Mouse (Mus musculus) MEL (cell line): Measurements from ENCODE around the gene Vstm2b. TPM values are rescaled to one million over a fixed set of nuclear protein-coding genes. Genes with fewer than 3 reads are reported as not detected.

Experiments used
- DNase-seq: peaks from one replicate; pipeline ENCODE4 v3.0.0; 2011; ENCODE audit warnings: low read depth, low spot score
- H3K27ac ChIP-seq: 2 replicates; pipeline ENCODE4 v1.5.1; 2012; ENCODE audit warnings: low read depth, mild to moderate bottlenecking, control low read depth, low read length, moderate library complexity; ENCODE audit not compliant: control insufficient read depth
- H3K27me3 ChIP-seq, 2 experiments: fragments of 150-350 bp in 1 of 2; sonication (generic) in 1 of 2; 2 replicates each; pipeline ENCODE4 v1.6.1; 2012; ENCODE audit warnings: low read length in 2 of 2, mild to moderate bottlenecking in 2 of 2, improper control_type of control experiment in 1 of 2, moderate library complexity in 1 of 2; ENCODE audit not compliant: insufficient read depth in 2 of 2, control insufficient read depth in 1 of 2
- H3K36me3 ChIP-seq, 2 experiments: 2 replicates each; pipeline ENCODE4 v1.6.1; 2012 to 2014; ENCODE audit warnings: low read length in 2 of 2, improper control_type of control experiment in 1 of 2, inconsistent platforms in 1 of 2, mild to moderate bottlenecking in 1 of 2; ENCODE audit not compliant: insufficient read depth in 2 of 2, control insufficient read depth in 1 of 2
- H3K4me1 ChIP-seq, 2 experiments: fragments of 150-350 bp in 1 of 2; sonication (generic) in 1 of 2; 2 replicates each; pipeline ENCODE4 v1.6.1; 2012; ENCODE audit warnings: low read length in 2 of 2, improper control_type of control experiment in 1 of 2, mild to moderate bottlenecking in 1 of 2; ENCODE audit not compliant: insufficient read depth in 2 of 2, control insufficient read depth in 1 of 2
- H3K4me3 ChIP-seq, 2 experiments: fragments of 150-350 bp in 1 of 2; sonication (generic) in 1 of 2; 2 replicates each; pipeline ENCODE4 v1.5.1; 2012; ENCODE audit warnings: low read depth in 2 of 2, low read length in 2 of 2, mild to moderate bottlenecking in 2 of 2, moderate library complexity in 2 of 2, control low read depth in 1 of 2, improper control_type of control experiment in 1 of 2; ENCODE audit not compliant: control insufficient read depth in 1 of 2, insufficient read depth in 1 of 2
- H3K79me2 ChIP-seq: 2 replicates; pipeline ENCODE4 v1.6.1; 2012; ENCODE audit warnings: mild to moderate bottlenecking, low read length, moderate library complexity; ENCODE audit not compliant: control insufficient read depth, poor library complexity, insufficient read depth
- H3K9ac ChIP-seq: 2 replicates; pipeline ENCODE4 v1.6.1; 2012; ENCODE audit warnings: low read depth, mild to moderate bottlenecking, control low read depth, low read length, moderate library complexity; ENCODE audit not compliant: control insufficient read depth, poor library complexity, severe bottlenecking
- H3K9me3 ChIP-seq: fragments of 150-350 bp; sonication (generic); replicated peaks from 2 replicates; pipeline ENCODE4 v1.6.1; 2012; ENCODE audit warnings: mild to moderate bottlenecking, low read length, improper control_type of control experiment, moderate library complexity; ENCODE audit not compliant: insufficient read depth
- CHD1 ChIP-seq: IDR thresholded peaks from 2 replicates; pipeline ENCODE4 v1.6.1; 2012; ENCODE audit warnings: low read depth, mild to moderate bottlenecking, inconsistent platforms, low read length, improper control_type of control experiment
- CHD2 ChIP-seq: IDR thresholded peaks from 2 replicates; pipeline ENCODE4 v1.6.1; 2011; ENCODE audit warnings: low read length, improper control_type of control experiment
- ELF1 ChIP-seq: IDR thresholded peaks from 2 replicates; pipeline ENCODE4 v1.6.1; 2014; ENCODE audit warnings: low read depth, mild to moderate bottlenecking, inconsistent platforms, low read length, improper control_type of control experiment, moderate library complexity
- EP300 ChIP-seq, 2 experiments: IDR thresholded peaks; 2 replicates each; pipeline ENCODE4 v1.6.1; 2011; ENCODE audit warnings: improper control_type of control experiment in 2 of 2, low read length in 2 of 2, low read depth in 1 of 2, mild to moderate bottlenecking in 1 of 2
- GABPA ChIP-seq: IDR thresholded peaks from 2 replicates; pipeline ENCODE4 v1.6.1; 2012; ENCODE audit warnings: low read depth, mild to moderate bottlenecking, inconsistent platforms, low read length, improper control_type of control experiment, moderate library complexity
- HCFC1 ChIP-seq: IDR thresholded peaks from 2 replicates; pipeline ENCODE4 v1.6.1; 2012; ENCODE audit warnings: low read depth, mild to moderate bottlenecking, inconsistent platforms, low read length, improper control_type of control experiment, moderate library complexity
- JUND ChIP-seq: IDR thresholded peaks from 2 replicates; pipeline ENCODE4 v1.6.1; 2011; ENCODE audit warnings: low read depth, mild to moderate bottlenecking, improper control_type of control experiment, low read length
- KAT2A ChIP-seq: conservative IDR thresholded peaks from 2 replicates; pipeline ENCODE4 v1.6.1; 2012; ENCODE audit warnings: low read depth, low read length, improper control_type of control experiment, inconsistent platforms
- MAFK ChIP-seq: IDR thresholded peaks from 2 replicates; pipeline ENCODE4 v1.6.1; 2011; ENCODE audit warnings: low read depth, mild to moderate bottlenecking, low read length, improper control_type of control experiment, borderline replicate concordance
- MAX ChIP-seq: IDR thresholded peaks from 2 replicates; pipeline ENCODE4 v1.6.1; 2011; ENCODE audit warnings: low read length, improper control_type of control experiment
- MEF2A ChIP-seq: IDR thresholded peaks from 2 replicates; pipeline ENCODE4 v1.6.1; 2014; ENCODE audit warnings: low read depth, mild to moderate bottlenecking, inconsistent platforms, low read length, improper control_type of control experiment; ENCODE audit not compliant: poor library complexity, insufficient replicate concordance, severe bottlenecking; ENCODE audit errors: extremely low read depth
- MXI1 ChIP-seq: IDR thresholded peaks from 2 replicates; pipeline ENCODE4 v1.6.1; 2011; ENCODE audit warnings: mild to moderate bottlenecking, low read depth, low read length, improper control_type of control experiment
- NRF1 ChIP-seq: IDR thresholded peaks from 2 replicates; pipeline ENCODE4 v1.6.1; 2014; ENCODE audit warnings: low read depth, mild to moderate bottlenecking, inconsistent platforms, low read length, improper control_type of control experiment, moderate library complexity; ENCODE audit not compliant: poor library complexity, insufficient read depth, severe bottlenecking
- POLR2AphosphoS2 ChIP-seq: IDR thresholded peaks from 2 replicates; pipeline ENCODE4 v1.6.1; 2011; ENCODE audit warnings: low read length, improper control_type of control experiment
- RAD21 ChIP-seq: IDR thresholded peaks from 2 replicates; pipeline ENCODE4 v1.6.1; 2011; ENCODE audit warnings: mild to moderate bottlenecking, low read depth, low read length, improper control_type of control experiment
- RCOR1 ChIP-seq: IDR thresholded peaks from 2 replicates; pipeline ENCODE4 v1.6.1; 2012; ENCODE audit warnings: low read depth, mild to moderate bottlenecking, inconsistent platforms, low read length, improper control_type of control experiment
- SMC3 ChIP-seq: IDR thresholded peaks from 2 replicates; pipeline ENCODE4 v1.6.1; 2011; ENCODE audit warnings: low read depth, low read length, improper control_type of control experiment
- UBTF ChIP-seq: IDR thresholded peaks from 2 replicates; pipeline ENCODE4 v1.6.1; 2012; ENCODE audit warnings: low read depth, mild to moderate bottlenecking, inconsistent platforms, low read length, improper control_type of control experiment, moderate library complexity, borderline replicate concordance; ENCODE audit not compliant: insufficient read depth
- ZKSCAN1 ChIP-seq: IDR thresholded peaks from 2 replicates; pipeline ENCODE4 v1.6.1; 2012; ENCODE audit warnings: low read depth, mild to moderate bottlenecking, inconsistent platforms, low read length, improper control_type of control experiment, moderate library complexity
- ZNF384 ChIP-seq: IDR thresholded peaks from 2 replicates; pipeline ENCODE4 v1.6.1; 2012; ENCODE audit warnings: low read depth, mild to moderate bottlenecking, inconsistent platforms, low read length, improper control_type of control experiment
- polyA plus RNA-seq, 2 experiments: library from polyadenylated mRNA; stranded (reverse) in 1 of 2; unstranded in 1 of 2; fragments of >175 nt in 1 of 2; fragments of >200 nt in 1 of 2; gene quantifications; 2 replicates each; pipeline versions ENCODE4 v1.2.1 to v1.2.4; 2012; ENCODE audit warnings: low replicate concordance in 2 of 2, low read depth in 1 of 2; ENCODE audit not compliant: insufficient read length in 2 of 2, insufficient read depth in 1 of 2, missing spikeins in 1 of 2
- total RNA-seq: library from RNA; depleted of rRNA; stranded (reverse); fragments of 300-350 nt; gene quantifications from 2 replicates; pipeline ENCODE4 v1.2.3, GENCODE M21; 2012

Gene Vstm2b
- total and polyA plus RNA-seq, 3 experiments, result not detected

DNA sequence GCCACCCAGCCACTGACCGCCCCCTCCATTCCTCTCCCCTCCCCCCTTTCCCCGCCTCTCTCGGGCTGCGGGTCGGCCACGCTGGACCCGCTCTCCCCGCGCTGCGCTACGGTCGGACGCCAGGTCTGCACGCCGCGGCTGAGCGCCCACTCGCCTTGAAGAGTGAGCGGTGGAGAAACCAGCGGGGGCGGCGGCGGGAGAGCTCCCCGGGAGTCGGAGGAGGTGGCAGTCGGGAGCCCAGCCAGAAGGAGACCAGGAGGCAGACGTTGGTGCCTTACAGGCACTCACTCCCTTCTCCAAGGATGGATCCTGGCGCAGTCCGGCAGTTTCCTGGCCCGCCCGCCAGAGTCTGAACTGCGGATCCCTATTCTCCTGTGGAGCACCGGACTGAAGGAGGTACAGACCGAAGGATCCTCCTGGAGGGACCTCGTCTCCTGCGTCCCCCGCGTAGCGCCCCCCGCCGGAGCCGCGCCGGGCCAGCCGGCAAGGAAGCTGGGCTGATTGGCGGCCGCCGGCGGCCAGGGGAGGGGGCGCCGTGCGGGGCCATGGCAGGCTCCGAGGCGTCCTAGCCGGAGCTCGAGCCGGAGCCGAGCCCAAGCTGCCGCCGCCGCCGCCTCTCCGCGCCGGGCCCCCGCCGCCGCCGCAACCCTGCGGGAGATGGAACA, 715 bp downstream of the Vstm2b start:
- no peak overlapping the region for H3K4me3 ChIP-seq
- H3K79me2 ChIP-seq, result no peaks in the 10 kb centered on the region
- TF ChIP-seq HCFC1 (no peak), EP300 (IDR thresholded peaks at IDR 0.05; ENCODE audit: low read depth in 1 of 2, low read length in 2 of 2) (no peak), RAD21 (no peak), SMC3 (no peak), RCOR1 (no peak), KAT2A (no peak), CHD2 (no peak), JUND (no peak), ZNF384 (no peak), CHD1 (no peak), NRF1 (no peak), MAFK (no peak), ZKSCAN1 (no peak), MXI1 (no peak), GABPA (no peak), MAX (no peak), POLR2AphosphoS2 (no peak), ELF1 (no peak), UBTF (no peak), MEF2A (no peak)
- TF ChIP-seq, all 39 proteins: peak for 0
- Histone ChIP-seq H3K36me3 (no peaks in the 10 kb centered on the region), H3K9me3 (no peaks in the 10 kb centered on the region), H3K4me1 (no peaks in the 10 kb centered on the region), H3K27me3 (no peaks in the 10 kb centered on the region), H3K9ac (no peak overlapping the region), H3K27ac (no peak overlapping the region)
- no peak for DNase-seq
